In the genomic region with DNA sequence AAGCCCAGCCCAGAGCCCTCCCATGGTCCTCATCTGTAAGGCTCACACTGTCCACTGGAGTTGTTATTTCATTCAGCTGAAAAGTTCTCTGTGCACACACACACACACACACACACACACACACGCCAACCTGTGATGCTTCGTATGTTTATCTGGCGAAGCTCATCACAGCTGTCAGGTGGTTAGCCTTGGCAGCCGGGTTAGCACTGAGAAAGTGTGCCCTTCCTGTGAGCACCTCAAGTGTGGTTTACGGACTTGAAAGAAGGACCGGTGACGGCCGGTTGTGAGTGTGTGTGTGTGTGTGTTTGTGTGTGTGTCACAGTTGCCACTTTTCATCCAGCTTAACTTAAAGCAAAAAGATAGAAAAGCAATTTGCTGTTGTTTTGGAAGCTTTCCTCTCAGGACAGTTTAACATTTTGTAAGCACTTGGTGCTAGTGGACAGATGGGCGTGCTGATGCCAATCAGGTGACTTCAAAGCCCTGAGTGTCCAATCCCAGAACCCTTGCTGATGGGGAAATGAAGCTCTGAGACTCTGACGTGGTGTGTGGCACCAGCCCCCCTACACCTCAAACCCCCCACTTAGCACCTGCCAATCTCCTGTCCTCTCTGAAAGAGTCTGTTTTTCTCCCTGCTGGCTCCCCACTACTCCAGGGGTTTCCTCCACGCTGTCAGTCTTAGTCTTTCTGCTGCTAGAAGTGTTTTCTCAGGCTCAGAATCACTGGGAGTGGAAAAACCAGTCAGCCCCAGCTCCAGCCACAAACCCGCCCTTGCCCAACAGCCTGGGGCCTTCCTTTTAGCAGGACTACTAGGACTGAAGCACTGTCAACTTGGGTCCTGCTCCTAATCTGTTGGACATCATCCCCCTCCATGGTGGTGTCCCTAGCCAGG, we compare ENCODE assay signal across 11 mouse cellular contexts.
DNase-seq lines count a peak whose midpoint lies in the region; ATAC-seq and TF ChIP-seq lines count a peak whose summit lies in the region.
"Had no signal": no experiment of that assay in that cellular context is flagged by ENCODE, and none has a peak within 500 bp of the region (broad histone marks: within the 10 kb centered on the region; RNA-seq: fewer than 3 reads in every experiment).

No protein-coding gene starts in this region.

- ATAC-seq in forebrain, postnatal 0 days = no peak
- ATAC-seq in kidney, embryonic 16.5 days (ENCODE audit: low FRiP score, low TSS enrichment) = no peak; the same call in none of the 2 replicates

- TF ChIP-seq CTCF in forebrain, postnatal 0 days (IDR thresholded peaks at IDR 0.05; ENCODE audit: low read depth) = no peak
- no peak for TF ChIP-seq CTCF in left cerebral cortex, adult 2 months (IDR thresholded peaks at IDR 0.05)

- DNase-seq in forebrain, embryonic 10.5 days (ENCODE audit: extremely low spot score, low spot score) = no peak
- DNase-seq in forebrain, postnatal 0 days = no peak
- no peak for DNase-seq in kidney, adult 8-10 months
- peak; percentile 88 for DNase-seq in T-cell, adult 2 months (ENCODE audit: low spot score)
- peak; percentile 33 to 38 for DNase-seq in natural killer cell, adult 2 months (ENCODE audit: low spot score in 2 of 2)
- DNase-seq in embryo, embryonic 10 days (ENCODE audit: low spot score) = no peak
- DNase-seq in left cerebral cortex, adult 2 months (ENCODE audit: extremely low spot score in 1 of 2, low spot score in 2 of 2) = no peak
- DNase-seq: cerebellum, adult 18-20 months had no signal

- H3K27me3 ChIP-seq in forebrain, embryonic 10.5 days (ENCODE audit: poor library complexity, severe bottlenecking) = no peaks in the 10 kb centered on the region
- no peaks in the 10 kb centered on the region for H3K27me3 ChIP-seq in forebrain, postnatal 0 days (ENCODE audit: insufficient read depth, low read length)
- no peaks in the 10 kb centered on the region for H3K27me3 ChIP-seq in kidney, embryonic 16.5 days (ENCODE audit: insufficient read depth, low read length)
- H3K27me3 ChIP-seq: hindbrain, embryonic 15.5 days; midbrain, embryonic 12.5 days had no signal

- intact Hi-C loops in left cerebral cortex, adult 2 months (cut with DNase I) = no loop called here

- H3K4me1 ChIP-seq in forebrain, embryonic 10.5 days = peaks cover 25% of the 10 kb centered on the region
- no peaks in the 10 kb centered on the region for H3K4me1 ChIP-seq in forebrain, postnatal 0 days (ENCODE audit: insufficient read depth)
- H3K4me1 ChIP-seq in kidney, embryonic 16.5 days (ENCODE audit: insufficient read depth, low read length) = peaks cover 33% of the 10 kb centered on the region
- H3K4me1 ChIP-seq: hindbrain, embryonic 15.5 days had no signal

- no peaks in the 10 kb centered on the region for H3K36me3 ChIP-seq in forebrain, embryonic 10.5 days (replicated peaks)
- H3K36me3 ChIP-seq in forebrain, postnatal 0 days (ENCODE audit: insufficient read depth) = no peaks in the 10 kb centered on the region
- no peaks in the 10 kb centered on the region for H3K36me3 ChIP-seq in kidney, embryonic 16.5 days (ENCODE audit: insufficient read depth, low read length)
- H3K36me3 ChIP-seq: hindbrain, embryonic 15.5 days; midbrain, embryonic 12.5 days had no signal

- H3K9me3 ChIP-seq in forebrain, embryonic 10.5 days = no peaks in the 10 kb centered on the region
- H3K9me3 ChIP-seq in forebrain, postnatal 0 days (ENCODE audit: low read length) = no peaks in the 10 kb centered on the region
- H3K9me3 ChIP-seq in kidney, embryonic 16.5 days (ENCODE audit: low read length) = no peaks in the 10 kb centered on the region
- H3K9me3 ChIP-seq: hindbrain, embryonic 15.5 days; midbrain, embryonic 12.5 days had no signal

- WGBS in forebrain, embryonic 10.5 days = 80% methylated on average over 12 of the region's 12 CpGs
- 74% methylated on average over 12 of the region's 12 CpGs for WGBS in forebrain, postnatal 0 days
- 76% methylated on average over 12 of the region's 12 CpGs for WGBS in kidney, embryonic 16.5 days

- H3K4me2 ChIP-seq in forebrain, postnatal 0 days (ENCODE audit: low read depth) = no peak overlapping the region
- H3K4me2 ChIP-seq in kidney, embryonic 16.5 days (replicated peaks; ENCODE audit: low read depth, low read length) = no peak overlapping the region; the same call in 1 of the 2 replicates
- H3K4me2 ChIP-seq: hindbrain, embryonic 15.5 days; midbrain, embryonic 12.5 days had no signal

- H3K9ac ChIP-seq in forebrain, postnatal 0 days = no peak overlapping the region
- no peak overlapping the region for H3K9ac ChIP-seq in kidney, embryonic 16.5 days (replicated peaks; ENCODE audit: low read length)
- H3K9ac ChIP-seq: hindbrain, embryonic 15.5 days; midbrain, embryonic 12.5 days had no signal

- peak overlapping the region; percentile 16 for H3K27ac ChIP-seq in forebrain, embryonic 10.5 days
- no peak overlapping the region for H3K27ac ChIP-seq in forebrain, postnatal 0 days (ENCODE audit: low read depth, low read length)
- H3K27ac ChIP-seq in kidney, embryonic 16.5 days (ENCODE audit: low read length) = peak overlapping the region; percentile 77
- no peak overlapping the region for H3K27ac ChIP-seq in left cerebral cortex, adult 2 months
- H3K27ac ChIP-seq: hindbrain, embryonic 15.5 days; midbrain, embryonic 12.5 days had no signal

- no peak overlapping the region for H3K4me3 ChIP-seq in forebrain, embryonic 10.5 days
- no peak overlapping the region for H3K4me3 ChIP-seq in forebrain, postnatal 0 days (ENCODE audit: low read depth, low read length)
- no peak overlapping the region for H3K4me3 ChIP-seq in kidney, embryonic 16.5 days (ENCODE audit: low read length)
- no peak overlapping the region for H3K4me3 ChIP-seq in left cerebral cortex, adult 2 months
- H3K4me3 ChIP-seq: hindbrain, embryonic 15.5 days; midbrain, embryonic 12.5 days had no signal

Comparison
In these comparisons a context has a peak if more than half of its experiments do, and no peak if none do; other contexts are left out.
1. H3K27ac ChIP-seq: peak in forebrain, embryonic 10.5 days (single experiment) and kidney, embryonic 16.5 days (single experiment); none in forebrain, postnatal 0 days (single experiment) and left cerebral cortex, adult 2 months (single experiment).
2. DNase-seq: peak in T-cell, adult 2 months (single experiment) and natural killer cell, adult 2 months (2 of 2); none in forebrain, embryonic 10.5 days (single experiment), forebrain, postnatal 0 days (single experiment), kidney, adult 8-10 months (0 of 2), embryo, embryonic 10 days (single experiment) and left cerebral cortex, adult 2 months (0 of 2).